Mouse (Mus musculus) thymus, postnatal 25 days (tissue): ENCODE results near the gene Iqcc.

ENCODE experiments used
- DNase-seq: peaks from one replicate; pipeline ENCODE4 v3.0.0; 2022

Iqcc gene

DNA sequence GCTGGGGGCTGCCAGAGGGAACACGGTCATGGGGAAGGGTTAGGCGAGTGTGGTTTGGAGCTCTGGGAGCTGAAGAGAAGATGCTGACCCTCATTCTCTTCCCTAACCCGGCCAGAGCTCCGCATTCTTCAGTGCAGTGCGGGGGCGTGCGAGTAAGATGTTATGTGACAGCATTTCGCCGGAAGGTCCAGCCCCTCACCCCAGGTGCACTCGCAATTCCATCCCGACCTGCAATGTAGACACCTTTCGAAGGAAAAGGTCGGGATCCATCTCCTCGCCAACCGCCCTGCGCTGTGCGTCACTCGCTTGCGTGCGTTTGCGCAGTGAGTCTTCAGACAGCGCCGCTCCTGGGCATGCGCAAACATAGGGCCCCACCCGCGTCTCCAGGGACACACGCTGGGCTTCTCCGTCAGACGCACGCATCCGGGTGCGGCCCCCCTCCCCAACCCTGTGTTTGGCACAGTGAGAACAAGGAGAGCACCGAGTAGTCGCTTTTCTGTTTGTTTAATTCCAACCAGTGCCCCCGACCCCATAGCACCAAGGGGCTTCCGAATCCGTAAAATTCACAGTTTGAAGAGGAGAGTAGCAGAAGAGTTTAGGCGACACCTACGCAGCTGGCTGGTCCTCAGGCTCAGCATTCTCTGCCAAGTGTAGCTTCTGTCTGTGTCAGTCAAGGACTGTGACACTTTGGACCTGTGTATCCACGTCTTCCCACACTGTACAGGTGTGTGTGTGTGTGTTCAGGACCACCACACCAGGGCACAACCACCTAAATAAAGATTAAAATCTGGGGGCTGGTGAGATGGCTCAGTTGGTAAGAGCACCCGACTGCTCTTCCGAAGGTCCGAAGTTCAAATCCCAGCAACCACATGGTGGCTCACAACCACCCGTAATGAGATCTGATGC is at the start of gene Iqcc:
Gene Iqcc (minus strand): TSS at position 314 of the 906 bp plus-strand sequence.
- DNase-seq, result peak; percentile 95

DNA sequence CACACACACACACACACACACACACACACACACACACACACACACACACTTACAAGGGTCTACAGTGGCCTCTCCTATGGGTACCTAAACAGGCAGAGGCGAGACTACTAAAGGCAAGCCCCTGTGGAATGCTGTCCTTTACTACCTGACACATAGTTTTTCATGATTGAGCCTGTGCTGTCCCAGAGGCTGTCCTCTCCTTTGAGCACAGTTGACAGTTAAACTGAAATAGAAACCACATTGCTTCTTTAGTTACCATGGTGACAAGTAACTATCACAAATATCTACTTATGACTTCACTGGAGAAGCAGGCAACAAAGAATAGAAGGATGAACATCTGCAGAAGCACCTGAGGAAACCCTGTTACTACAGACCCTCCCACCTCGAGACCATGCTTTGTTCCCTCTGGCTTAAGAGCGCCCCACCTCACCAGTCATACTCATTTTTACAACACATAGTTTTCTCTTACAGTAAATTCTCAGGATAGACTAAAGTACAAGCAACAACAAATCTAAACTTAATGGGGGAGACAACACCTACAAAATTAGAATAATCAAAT is 43.4 kb upstream of the Iqcc start:
- DNase-seq, result no peak

- no peak for DNase-seq
These were observed 42.7 kb upstream of the Iqcc start for GRCm38 (mm10) chr4:129661584-129661983.

DNA sequence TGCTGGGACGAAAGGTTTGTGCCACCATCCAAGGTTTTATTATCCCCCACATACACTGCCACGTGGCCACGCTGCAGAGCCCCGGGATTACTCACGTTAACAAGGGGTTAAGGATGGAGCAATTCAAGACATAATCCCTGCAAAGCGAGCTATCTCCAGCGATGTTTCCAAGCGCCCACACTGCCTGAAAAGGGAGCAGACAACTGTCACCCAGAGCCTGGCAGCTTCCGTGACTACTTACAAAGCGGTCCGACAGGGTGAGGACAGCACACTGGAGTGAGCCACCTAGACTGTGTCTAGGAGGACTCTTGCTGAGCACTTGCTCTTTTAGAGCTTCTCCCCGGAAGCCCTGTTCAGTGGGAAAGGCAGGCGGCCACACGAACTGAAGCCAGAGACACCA is 35.9 kb upstream of the Iqcc start:
- DNase-seq, result no peak

GRCm38 (mm10) chr4:129650359-129650758 is 31.5 kb upstream of the Iqcc start:
- DNase-seq, result no peak

DNA sequence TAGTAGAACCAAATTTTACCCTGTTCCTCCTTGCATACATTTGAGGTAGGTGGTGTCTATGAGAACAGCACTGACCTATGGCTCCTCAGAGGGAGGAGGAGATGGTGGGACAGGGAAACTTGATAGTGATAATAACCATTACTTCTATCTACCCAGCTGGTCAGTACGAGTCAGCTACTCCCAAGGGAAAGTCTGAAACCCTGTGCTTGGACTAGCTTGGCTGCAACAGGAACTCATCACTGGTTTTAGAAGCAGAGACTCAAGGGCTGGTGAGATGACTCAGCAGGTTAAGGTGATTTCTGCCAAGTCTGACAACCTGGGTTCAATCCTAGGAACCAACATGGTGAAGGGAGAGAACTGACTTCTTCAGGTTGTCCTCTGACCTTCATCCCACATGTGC is 29.8 kb upstream of the Iqcc start:
- DNase-seq, result no peak

GRCm38 (mm10) chr4:129645204-129645603 is 26.3 kb upstream of the Iqcc start:
- DNase-seq, result no peak

- no peak for DNase-seq
These were observed 22.9 kb upstream of the Iqcc start for GRCm38 (mm10) chr4:129641756-129642155.

DNA sequence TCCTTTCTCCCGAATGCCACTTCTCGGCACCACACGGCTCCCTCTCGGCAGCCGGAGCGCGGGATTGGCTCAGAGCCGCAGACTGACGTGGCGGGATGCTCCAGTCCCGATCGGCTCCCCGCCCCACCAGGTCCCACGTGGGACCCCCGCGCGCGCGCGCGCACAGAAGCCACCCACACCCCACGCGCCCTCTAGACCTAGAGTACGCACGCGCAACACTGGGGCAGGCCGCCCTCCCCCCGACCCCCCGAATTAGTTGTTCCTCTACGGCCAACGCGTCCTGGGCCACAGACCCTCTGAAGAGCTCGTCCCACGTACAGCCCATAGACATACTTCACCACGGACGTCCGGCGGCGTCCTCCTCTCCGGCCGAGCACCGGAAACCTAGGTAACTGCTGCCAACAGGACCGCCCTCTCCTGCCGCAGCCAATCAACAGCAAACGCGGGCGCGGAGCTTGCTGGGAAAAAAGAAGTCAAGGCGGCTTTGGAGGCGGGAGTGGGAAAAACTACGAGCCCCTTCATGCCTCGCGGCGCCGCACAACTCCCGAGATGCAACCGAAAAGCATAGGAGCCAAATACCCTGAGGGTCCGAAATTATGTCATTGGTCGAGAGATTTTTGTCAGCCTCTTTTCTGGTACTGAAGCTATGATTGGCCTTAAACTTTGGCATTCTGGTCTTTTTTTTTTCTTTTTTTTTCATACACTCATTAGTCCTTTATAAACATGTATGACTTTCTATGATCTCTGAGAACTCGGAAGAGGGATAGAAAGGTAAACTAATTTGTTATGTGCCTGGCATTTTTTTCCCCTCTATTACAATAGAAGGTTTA is 22.0 kb upstream of the Iqcc start, which contains the start of gene Txlna:
Gene Txlna (minus strand): TSS at position 428 of the 830 bp plus-strand sequence.
- DNase-seq, result peak; percentile 95

GRCm38 (mm10) chr4:129640101-129640637 is 21.3 kb upstream of the Iqcc start:
- DNase-seq, result peak; percentile 30

DNA sequence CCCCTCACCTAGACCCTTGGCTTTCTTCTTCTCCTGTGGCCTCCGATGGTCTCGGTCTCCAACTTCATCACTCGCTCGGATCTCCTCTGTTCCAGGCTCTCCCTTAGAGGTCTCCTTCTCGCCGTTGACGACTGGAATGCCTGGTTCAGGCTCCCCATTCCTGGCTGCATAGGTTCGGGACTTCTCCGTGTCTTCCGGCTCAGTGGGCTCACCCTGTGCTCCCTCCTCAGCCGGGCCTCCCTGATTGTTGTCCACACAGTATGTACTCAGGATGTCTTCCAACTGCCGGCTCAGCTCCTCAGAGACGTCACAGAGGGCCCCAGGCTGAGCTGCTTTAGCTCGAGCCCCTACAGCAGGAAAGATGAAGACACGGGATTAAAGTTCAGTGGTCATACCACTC is 20.3 kb upstream of the Iqcc start:
- no peak for DNase-seq

DNA sequence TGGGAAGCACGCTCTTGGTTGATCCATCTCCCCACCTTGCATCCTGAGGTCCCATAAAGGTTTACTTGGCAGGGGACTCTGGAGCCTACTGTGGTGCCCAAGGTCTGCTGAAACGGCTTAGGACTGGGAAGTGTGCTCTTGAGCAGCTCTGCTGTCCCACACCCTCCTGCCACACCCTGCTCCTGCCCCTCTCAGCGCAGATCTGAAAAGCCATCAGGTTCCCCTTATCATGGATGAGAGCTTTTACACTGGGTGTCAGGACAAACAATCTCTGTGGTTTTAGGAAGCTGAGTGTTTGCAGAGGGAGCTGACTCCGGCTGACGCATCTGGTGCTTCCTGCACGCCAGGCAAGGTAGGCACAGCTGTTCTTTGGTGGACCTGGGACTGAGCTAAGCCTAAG is 15.0 kb upstream of the Iqcc start:
- DNase-seq, result no peak

- DNase-seq, result no peak
These were observed 13.0 kb upstream of the Iqcc start for GRCm38 (mm10) chr4:129631867-129632266.

DNA sequence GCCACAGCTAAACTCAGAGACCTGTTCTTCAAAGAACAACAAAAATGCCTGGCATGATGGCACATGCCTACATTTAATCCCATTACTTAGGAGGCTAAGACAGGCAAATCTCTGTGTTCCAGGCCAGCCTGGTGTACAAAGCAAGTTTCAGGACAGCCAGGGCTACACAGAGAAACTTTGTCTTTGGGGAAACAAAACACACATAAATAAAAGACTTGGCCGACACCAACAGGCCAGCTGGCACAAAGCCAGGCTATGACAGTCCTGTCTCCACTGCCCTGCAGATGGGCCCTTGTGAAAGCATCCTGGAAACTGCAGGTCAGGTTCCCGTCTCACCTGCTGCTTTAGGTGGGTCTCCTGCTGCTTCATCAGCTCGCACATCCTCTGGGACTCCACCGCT is 12.0 kb upstream of the Iqcc start:
- DNase-seq, result no peak

DNA sequence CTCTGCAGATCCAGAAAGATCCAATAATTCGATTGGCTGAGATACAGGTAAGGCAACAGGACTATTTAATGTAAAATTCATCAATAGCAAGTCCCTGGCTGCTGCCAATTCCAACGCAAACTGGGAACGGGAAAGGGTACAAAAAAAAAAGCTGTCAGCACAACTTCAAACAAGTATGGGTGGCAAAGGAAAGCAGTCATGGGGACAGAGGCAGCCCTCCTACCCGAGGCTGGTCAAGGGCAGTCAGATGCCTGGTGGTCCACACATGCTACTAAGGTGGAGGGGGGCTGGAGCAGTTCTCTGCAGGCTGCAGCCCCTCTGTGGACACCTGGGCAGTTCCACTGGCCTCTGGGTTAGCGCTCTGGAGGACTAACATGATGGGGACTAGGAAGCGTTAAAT is 7.1 kb upstream of the Iqcc start:
- DNase-seq, result no peak

GRCm38 (mm10) chr4:129625496-129625895 is 6.6 kb upstream of the Iqcc start:
- no peak for DNase-seq

GRCm38 (mm10) chr4:129625029-129625370 is 6.1 kb upstream of the Iqcc start:
- DNase-seq, result peak; percentile 66

DNA sequence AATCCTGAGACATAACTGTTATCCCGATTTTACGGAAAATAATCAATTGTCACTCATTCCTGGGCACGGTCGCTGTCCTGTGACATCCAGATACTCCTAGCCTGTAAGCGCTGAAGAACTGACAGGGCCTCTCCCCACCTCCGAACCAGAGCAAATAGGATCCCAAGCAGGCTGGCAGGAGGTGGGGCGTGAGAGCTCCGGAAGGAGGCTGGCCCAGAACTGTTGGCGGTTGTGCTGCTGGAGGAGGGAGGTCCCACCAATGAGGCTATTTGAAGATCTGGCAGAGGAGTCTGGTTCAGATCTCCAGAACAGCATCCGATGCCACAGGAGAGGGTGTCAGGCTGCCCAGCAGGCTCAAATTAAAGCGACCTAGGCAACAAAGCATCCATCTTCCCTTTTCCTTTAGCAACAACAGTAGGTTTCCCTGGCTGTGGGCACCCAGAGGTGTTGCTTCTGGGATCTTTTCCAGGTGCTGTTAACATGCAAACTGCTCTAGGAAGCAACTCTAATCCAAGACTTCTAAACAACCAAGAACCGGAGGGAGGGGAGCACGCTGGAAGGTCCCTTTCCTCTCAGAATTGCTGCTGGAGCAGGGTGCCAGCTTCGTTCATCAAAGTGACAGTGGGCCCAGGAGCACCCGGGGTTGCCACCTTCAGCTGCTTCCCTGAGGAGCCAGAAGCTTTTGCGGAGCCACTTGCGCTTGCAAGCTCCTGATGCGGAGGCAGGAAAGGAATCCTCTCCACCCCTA is 5.6 kb upstream of the Iqcc start:
- DNase-seq, result peak; percentile 84

- peak; percentile 58 for DNase-seq
These were observed 4.8 kb upstream of the Iqcc start, which contains the start of gene Ccdc28b for GRCm38 (mm10) chr4:129623681-129624091. Gene Ccdc28b, minus strand, starts transcription at chr4:129623947.

DNA sequence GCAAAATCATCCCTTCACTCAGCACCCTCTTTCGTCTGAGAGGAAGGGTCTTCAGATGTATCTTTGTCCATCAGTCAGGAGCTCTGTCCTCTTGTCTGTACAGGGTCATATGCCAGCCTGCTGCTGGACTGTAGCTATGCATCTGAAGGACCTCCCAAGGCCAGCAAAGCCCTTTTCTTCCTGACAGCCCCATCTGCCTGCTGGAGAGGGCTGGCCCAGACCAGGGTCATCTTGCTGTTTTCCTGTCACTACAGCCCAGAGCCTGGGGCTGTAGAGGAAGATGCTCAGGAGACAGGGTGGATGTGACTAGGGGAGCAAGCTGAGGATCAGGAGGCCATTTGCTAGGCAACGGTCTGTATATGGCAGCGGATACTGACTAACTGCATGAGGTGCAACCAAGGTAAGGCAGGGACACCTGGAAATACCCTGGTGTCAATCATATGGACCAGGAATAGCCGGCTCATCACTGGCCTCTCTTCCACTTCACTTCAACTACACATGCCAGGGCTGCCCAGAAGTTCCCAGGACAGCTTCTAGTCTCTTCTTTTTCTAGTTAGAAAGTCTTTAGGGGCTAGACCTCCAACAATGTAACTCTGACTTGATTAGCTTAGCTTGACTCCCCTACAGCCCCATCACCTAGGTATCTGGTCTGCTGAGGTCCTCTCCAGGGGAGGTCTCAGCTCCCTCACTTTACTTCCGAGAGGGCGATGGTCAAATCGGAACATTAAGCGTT is 4.1 kb upstream of the Iqcc start:
- DNase-seq, result no peak

GRCm38 (mm10) chr4:129622120-129622802 is 3.4 kb upstream of the Iqcc start:
- no peak for DNase-seq
